ENCODE assay signal across 8 mouse cellular contexts in the genomic region with DNA sequence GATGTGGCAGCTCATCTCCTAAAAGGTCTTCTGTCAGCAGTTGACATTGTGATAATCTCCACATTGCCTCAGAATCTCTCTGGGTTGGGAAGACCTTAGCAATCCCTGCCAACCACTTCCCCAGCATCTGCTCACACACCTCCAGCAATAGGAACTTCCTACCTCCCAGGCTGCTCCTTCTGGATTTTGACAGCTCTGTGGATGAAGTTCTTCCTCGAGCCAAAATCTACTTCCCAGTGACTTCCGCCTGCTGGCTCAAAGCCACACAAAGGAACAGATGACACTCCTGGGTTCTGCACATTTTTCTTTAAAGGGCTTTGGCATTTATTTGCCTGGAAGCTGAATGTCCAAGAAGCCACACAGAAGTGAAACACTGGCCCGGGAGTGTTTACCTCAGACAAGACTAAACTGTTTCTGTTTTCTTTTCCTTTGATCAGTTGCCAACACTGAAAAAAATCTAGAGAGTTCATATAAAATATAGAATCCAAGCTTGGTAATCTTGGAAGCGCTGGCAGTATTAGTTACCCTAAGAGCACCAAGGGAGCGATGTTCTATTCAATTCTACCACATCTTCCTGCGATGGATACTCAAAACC. TPM values are rescaled to one million over a fixed set of nuclear protein-coding genes. Genes with fewer than 3 reads are reported as not detected.
DNase-seq lines count a peak whose midpoint lies in the region; ATAC-seq and TF ChIP-seq lines count a peak whose summit lies in the region.
"Had no signal": no experiment of that assay in that cellular context is flagged by ENCODE, and none has a peak within 500 bp of the region (broad histone marks: within the 10 kb centered on the region; RNA-seq: fewer than 3 reads in every experiment).

No protein-coding gene starts in this region.

- no peaks in the 10 kb centered on the region for H3K4me1 ChIP-seq in midbrain, postnatal 0 days (ENCODE audit: insufficient read depth, low read length)
- H3K4me1 ChIP-seq in midbrain, embryonic 11.5 days (ENCODE audit: control insufficient read depth, insufficient read depth, low read length): no peaks in the 10 kb centered on the region
- no peaks in the 10 kb centered on the region for H3K4me1 ChIP-seq in thymus, adult 2 months (replicated peaks; ENCODE audit: control insufficient read depth, insufficient read depth, low read length)
- H3K4me1 ChIP-seq: embryonic facial prominence, embryonic 15.5 days had no signal

- TF ChIP-seq POLR2A in thymus, adult 2 months (IDR thresholded peaks at IDR 0.05; ENCODE audit: control insufficient read depth, extremely low read depth, insufficient read depth, low read length, poor library complexity): no peak

- H3K9me3 ChIP-seq in midbrain, postnatal 0 days (ENCODE audit: low read length): no peaks in the 10 kb centered on the region
- no peaks in the 10 kb centered on the region for H3K9me3 ChIP-seq in midbrain, embryonic 11.5 days (ENCODE audit: control insufficient read depth, low read length)
- H3K9me3 ChIP-seq: embryonic facial prominence, embryonic 15.5 days had no signal

- no peaks in the 10 kb centered on the region for H3K27me3 ChIP-seq in midbrain, postnatal 0 days (ENCODE audit: insufficient read depth, low read length)
- no peaks in the 10 kb centered on the region for H3K27me3 ChIP-seq in midbrain, embryonic 11.5 days (ENCODE audit: control insufficient read depth, insufficient read depth, low read length)
- no peaks in the 10 kb centered on the region for H3K27me3 ChIP-seq in thymus, adult 2 months (ENCODE audit: control insufficient read depth, insufficient read depth, low read length)

- 80% methylated on average over 6 of the region's 6 CpGs for WGBS in midbrain, postnatal 0 days
- 86% methylated on average over 6 of the region's 6 CpGs for WGBS in midbrain, embryonic 11.5 days
- 85% methylated on average over 6 of the region's 6 CpGs for WGBS in thymus, adult 2 months

- no peak overlapping the region for H3K9ac ChIP-seq in midbrain, postnatal 0 days (replicated peaks; ENCODE audit: low read length, poor library complexity, severe bottlenecking)
- H3K9ac ChIP-seq in midbrain, embryonic 11.5 days (ENCODE audit: low read length): no peak overlapping the region
- H3K9ac ChIP-seq: embryonic facial prominence, embryonic 15.5 days had no signal

- H3K4me2 ChIP-seq in midbrain, postnatal 0 days (ENCODE audit: low read depth, low read length, poor library complexity, severe bottlenecking): no peak overlapping the region
- no peak overlapping the region for H3K4me2 ChIP-seq in midbrain, embryonic 11.5 days
- H3K4me2 ChIP-seq: embryonic facial prominence, embryonic 15.5 days had no signal

- no peak overlapping the region for H3K27ac ChIP-seq in midbrain, postnatal 0 days (ENCODE audit: low read depth, low read length)
- no peak overlapping the region for H3K27ac ChIP-seq in midbrain, embryonic 11.5 days (ENCODE audit: low read depth, low read length)
- H3K27ac ChIP-seq in thymus, adult 2 months (ENCODE audit: control insufficient read depth, insufficient read depth, low read length): no peak overlapping the region
- H3K27ac ChIP-seq: embryonic facial prominence, embryonic 15.5 days had no signal

- no peak for TF ChIP-seq CTCF in midbrain, postnatal 0 days (IDR thresholded peaks at IDR 0.05)
- TF ChIP-seq CTCF in thymus, adult 2 months (IDR thresholded peaks at IDR 0.05; ENCODE audit: borderline replicate concordance, control insufficient read depth, extremely low read depth, insufficient read depth, low read length, poor library complexity): no peak

- DNase-seq in frontal cortex, postnatal 25 days (ENCODE audit: low spot score in 2 of 2): no peak
- DNase-seq in midbrain, postnatal 0 days (ENCODE audit: low spot score): peak; percentile 53
- DNase-seq in midbrain, embryonic 11.5 days (ENCODE audit: low spot score, missing footprints): no peak
- DNase-seq in kidney, postnatal 4 days: peak; percentile 24 to 25
- DNase-seq in testis, postnatal 10 days (ENCODE audit: low spot score): no peak
- DNase-seq in thymus, adult 2 months: no peak

- ATAC-seq in frontal cortex, adult (ENCODE audit: low TSS enrichment): peak; percentile 69
- ATAC-seq in midbrain, postnatal 0 days (ENCODE audit: low FRiP score): no peak
- no peak for ATAC-seq in midbrain, embryonic 11.5 days (ENCODE audit: low FRiP score)

- H3K4me3 ChIP-seq in midbrain, postnatal 0 days (ENCODE audit: low read depth, low read length): no peak overlapping the region
- H3K4me3 ChIP-seq in midbrain, embryonic 11.5 days (ENCODE audit: low read depth, low read length): no peak overlapping the region
- H3K4me3 ChIP-seq in thymus, adult 2 months (ENCODE audit: control insufficient read depth, insufficient read depth, low read length): no peak overlapping the region
- H3K4me3 ChIP-seq: embryonic facial prominence, embryonic 15.5 days had no signal

- H3K36me3 ChIP-seq in midbrain, postnatal 0 days (ENCODE audit: insufficient read depth, low read length): no peaks in the 10 kb centered on the region
- no peaks in the 10 kb centered on the region for H3K36me3 ChIP-seq in midbrain, embryonic 11.5 days (ENCODE audit: control insufficient read depth, insufficient read depth, low read length)
- H3K36me3 ChIP-seq in thymus, adult 2 months (ENCODE audit: control insufficient read depth, insufficient read depth, low read length): no peaks in the 10 kb centered on the region
- H3K36me3 ChIP-seq: embryonic facial prominence, embryonic 15.5 days had no signal

RNA-seq across cellular contexts. Expression of gene Gas7, which starts 40.8 kb away (rescaled TPM):
- total RNA-seq in midbrain, postnatal 0 days (2014; rRNA removed): 118 and 135 TPM in 2 replicates
- 80.3 and 82.1 TPM in 2 replicates for polyA plus RNA-seq in midbrain, postnatal 0 days (2015; fragmentation: Nextera tagmentation; extraction: Ambion mirVana)
- 2.3 and 2.8 TPM in 2 replicates for polyA plus RNA-seq in midbrain, embryonic 11.5 days (2014; fragmentation: Nextera tagmentation; extraction: Ambion mirVana)
- polyA plus RNA-seq in thymus, adult 2 months (2012; rRNA removed): 5.0 TPM in 2 replicates

Comparison
In these comparisons a context has a peak if more than half of its experiments do, and no peak if none do; other contexts are left out.
1. DNase-seq: peak in midbrain, postnatal 0 days (single experiment) and kidney, postnatal 4 days (2 of 2); none in frontal cortex, postnatal 25 days (0 of 2), midbrain, embryonic 11.5 days (single experiment), testis, postnatal 10 days (single experiment) and thymus, adult 2 months (single experiment).
2. RNA of gene Gas7, which starts 40.8 kb away (polyA plus RNA-seq): 80.3 to 82.1 TPM in midbrain, postnatal 0 days; 5.0 TPM in thymus, adult 2 months and 2.3 to 2.8 TPM in midbrain, embryonic 11.5 days; every median in the first group is over 10 times any median in the second.